Mouse (Mus musculus) thymus, adult 2 months (tissue): ENCODE data around the gene Ldhb.

Source experiments
- CTCF ChIP-seq: fragments of 200-500 bp; IDR thresholded peaks from 2 replicates; pipeline ENCODE4 v1.5.1; 2012; ENCODE audit warnings: mild to moderate bottlenecking, control low read depth, low read length, moderate library complexity, borderline replicate concordance; ENCODE audit not compliant: control insufficient read depth, poor library complexity, insufficient read depth; ENCODE audit errors: extremely low read depth
- POLR2A ChIP-seq: fragments of 200-500 bp; IDR thresholded peaks from 2 replicates; pipeline ENCODE4 v1.6.1; 2012; ENCODE audit warnings: mild to moderate bottlenecking, low read length, control low read depth, moderate library complexity; ENCODE audit not compliant: control insufficient read depth, poor library complexity, insufficient read depth; ENCODE audit errors: extremely low read depth

GRCm38 (mm10) chr6:142502519-142503125, 5.1 kb downstream of the Ldhb start:
- TF ChIP-seq POLR2A (no peak), CTCF (no peak)
